Mouse (Mus musculus) spleen, adult 12 weeks (tissue): ENCODE results near the gene Pkd2l1.
A peak's percentile ranks its signal among the peaks of the same experiment; 100 is the strongest.
"Not testable (repeated sequence)": the region's sequence is repeated elsewhere in the genome, so short reads cannot be mapped to it uniquely, and the experiment has no call there.

Source experiments
- DNase-seq: peaks from one replicate; pipeline ENCODE4 v3.0.0; 2022; ENCODE audit warnings: low spot score

Pkd2l1 gene

GRCm38 (mm10) chr19:44157005-44157404 lies 35.2 kb downstream of the Pkd2l1 start:
- DNase-seq = no peak

- DNase-seq = no peak
These were observed 38.5 kb downstream of the Pkd2l1 start for GRCm38 (mm10) chr19:44153781-44154180.

- DNase-seq = no peak
These were observed 43.3 kb downstream of the Pkd2l1 start for GRCm38 (mm10) chr19:44148991-44149390.

GRCm38 (mm10) chr19:44148345-44148744 lies 43.9 kb downstream of the Pkd2l1 start:
- DNase-seq = no peak

GRCm38 (mm10) chr19:44146951-44147350 lies 45.3 kb downstream of the Pkd2l1 start:
- no peak for DNase-seq

- DNase-seq = no peak
These were observed 45.7 kb downstream of the Pkd2l1 start for GRCm38 (mm10) chr19:44146568-44146879.

GRCm38 (mm10) chr19:44145702-44146567 lies 46.3 kb downstream of the Pkd2l1 start, which contains the start of gene Bloc1s2:
Gene Bloc1s2, minus strand, starts transcription at chr19:44146446.
- DNase-seq = peak; percentile 83

GRCm38 (mm10) chr19:44144366-44144765 lies 47.9 kb downstream of the Pkd2l1 start:
- DNase-seq = no peak

GRCm38 (mm10) chr19:44135960-44136485 lies 56.2 kb downstream of the Pkd2l1 start:
- DNase-seq = no peak

GRCm38 (mm10) chr19:44135072-44135959 lies 56.9 kb downstream of the Pkd2l1 start, which contains the start of gene Cwf19l1:
Gene Cwf19l1, minus strand, starts transcription at chr19:44135876.
- DNase-seq = peak; percentile 68

- DNase-seq = no peak
These were observed 59.3 kb downstream of the Pkd2l1 start for GRCm38 (mm10) chr19:44132917-44133316.

- DNase-seq = no peak
These were observed 63.7 kb downstream of the Pkd2l1 start for GRCm38 (mm10) chr19:44128560-44128959.

GRCm38 (mm10) chr19:44127729-44128497 lies 64.3 kb downstream of the Pkd2l1 start:
- no peak for DNase-seq

GRCm38 (mm10) chr19:44121137-44121536 lies 71.1 kb downstream of the Pkd2l1 start:
- DNase-seq = no peak

- DNase-seq = not testable (repeated sequence)
These were observed 71.6 kb downstream of the Pkd2l1 start for GRCm38 (mm10) chr19:44120686-44121085.

- DNase-seq = no peak
These were observed 74.4 kb downstream of the Pkd2l1 start for GRCm38 (mm10) chr19:44117793-44118192.

- DNase-seq = no peak
These were observed 80.5 kb downstream of the Pkd2l1 start for GRCm38 (mm10) chr19:44111706-44112105.

- no peak for DNase-seq
These were observed 81.9 kb downstream of the Pkd2l1 start for GRCm38 (mm10) chr19:44110356-44110755.

- no peak for DNase-seq
These were observed 83.2 kb downstream of the Pkd2l1 start for GRCm38 (mm10) chr19:44108996-44109395.

- DNase-seq = no peak
These were observed 84.4 kb downstream of the Pkd2l1 start for GRCm38 (mm10) chr19:44107661-44108521.
